29 mouse cellular contexts compared by ENCODE assay signal in the genomic region with DNA sequence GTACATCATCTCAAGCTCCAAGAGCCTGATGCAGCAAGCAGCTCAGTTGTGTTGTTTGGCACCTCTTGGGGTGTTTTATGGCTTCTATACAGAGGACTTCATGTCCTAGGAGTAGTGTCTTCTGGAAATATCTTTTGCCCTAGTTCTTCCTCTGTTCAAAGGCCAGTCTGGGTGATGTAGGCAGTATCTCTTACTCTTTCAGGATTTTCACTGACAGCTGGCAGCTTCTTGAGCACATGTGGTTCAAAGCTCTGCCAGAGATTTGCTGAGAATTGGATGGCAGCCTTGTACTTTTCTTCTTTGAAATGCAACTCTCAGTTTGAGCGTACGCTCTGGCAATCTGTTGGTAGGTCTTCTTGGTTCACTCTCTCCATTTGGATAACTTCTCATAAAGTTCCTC. TPM values are rescaled to one million over a fixed set of nuclear protein-coding genes. Genes with fewer than 3 reads are reported as not detected.
DNase-seq lines count a peak whose midpoint lies in the region.
"Had no signal": no experiment of that assay in that cellular context is flagged by ENCODE, and none has a peak within 500 bp of the region (broad histone marks: within the 10 kb centered on the region; RNA-seq: fewer than 3 reads in every experiment).

No protein-coding gene starts in this region.

- DNase-seq in frontal cortex, adult 2 months (ENCODE audit: extremely low spot score in 1 of 2, low spot score in 1 of 2), result peak; percentile 3 to 10
- no peak for DNase-seq in frontal cortex, postnatal 25 days (ENCODE audit: low spot score in 2 of 2)
- DNase-seq in layer of hippocampus, adult 8-10 months (ENCODE audit: low spot score in 2 of 2), result peak; percentile 19 to 29
- DNase-seq in layer of hippocampus, postnatal 14 days (ENCODE audit: low spot score in 2 of 2), result no peak
- peak; percentile 43 for DNase-seq in right cerebral cortex, adult 18-20 months
- DNase-seq in right cerebral cortex, postnatal 25 days, result no peak
- DNase-seq in telencephalon, adult 2 months (ENCODE audit: low read depth, low spot score), result peak; percentile 54
- no peak for DNase-seq in natural killer cell, adult 2 months (ENCODE audit: low spot score in 2 of 2)
- DNase-seq: adrenal gland, postnatal 14 days; cerebellum, adult 2 months; cerebellum, postnatal 14 days; gastrocnemius, postnatal 36 days; heart, adult 18-20 months; heart, postnatal 36 days; kidney, adult 8-10 months; kidney, postnatal 4 days; lung, embryonic 14.5 days; thymus, adult 18-20 months; thymus, postnatal 25 days had no signal

RNA-seq across cellular contexts. Expression of a gene that starts 40.0 kb away (rescaled TPM):
- 0.36 and 0.38 TPM in 2 replicates for polyA plus RNA-seq in frontal cortex, adult 2 months (2012; rRNA removed)
- 1 to 10 TPM in 3 of 4 experiments, under 1 TPM in 1; 0.23 to 1.7 (median 1.2) TPM for total RNA-seq in layer of hippocampus, adult 8-10 months (2022)
- total RNA-seq in layer of hippocampus, postnatal 14 days (2021), result 1 to 10 TPM in 1 of 2 experiments, under 1 TPM in 1; 0.46 to 1.3 TPM
- total RNA-seq: adrenal gland, postnatal 14 days; gastrocnemius, postnatal 36 days; heart, postnatal 36 days; neutrophil, adult 5-6 weeks had no signal
- polyA plus RNA-seq: erythroblast, embryonic 14.5 days; forebrain, embryonic 11.5 days; midbrain, embryonic 10.5 days had no signal

RNA-seq across cellular contexts. Expression of a gene that starts 48.9 kb away (rescaled TPM):
- polyA plus RNA-seq in frontal cortex, adult 2 months (2012; rRNA removed), result 0.04 and 0.34 TPM in 2 replicates
- not detected for total RNA-seq in layer of hippocampus, adult 8-10 months (2022)
- total RNA-seq in layer of hippocampus, postnatal 14 days (2021), result not detected
- total RNA-seq: adrenal gland, postnatal 14 days; gastrocnemius, postnatal 36 days; heart, adult 18-20 months; heart, postnatal 36 days; megakaryocyte progenitor cell, adult 5-6 weeks; MEL; neutrophil, adult 5-6 weeks had no signal
- polyA plus RNA-seq: cerebellum, adult 2 months; cortical plate, adult 2 months; hindbrain, embryonic 12.5 days; neural tube, embryonic 11.5 days; Patski had no signal

RNA-seq across cellular contexts. Expression of a gene that starts 58.6 kb away (rescaled TPM):
- polyA plus RNA-seq in frontal cortex, adult 2 months (2012; rRNA removed), result 129 and 140 TPM in 2 replicates
- 10 to 100 TPM; 65.4 to 80.5 (median 73.1) TPM for total RNA-seq in layer of hippocampus, adult 8-10 months (2022)
- 10 to 100 TPM; 72.3 to 72.4 TPM for total RNA-seq in layer of hippocampus, postnatal 14 days (2021)

Comparison
In these comparisons a context has a peak if more than half of its experiments do, and no peak if none do; other contexts are left out.
1. DNase-seq: peak in frontal cortex, adult 2 months (2 of 2), layer of hippocampus, adult 8-10 months (2 of 2), right cerebral cortex, adult 18-20 months (single experiment) and telencephalon, adult 2 months (single experiment); none in frontal cortex, postnatal 25 days (0 of 2), layer of hippocampus, postnatal 14 days (0 of 2), right cerebral cortex, postnatal 25 days (single experiment) and natural killer cell, adult 2 months (0 of 2).